Mouse (Mus musculus) embryonic fibroblast, embryonic 13.5 days (primary cell): ENCODE data around the gene Kazn. TPM values are rescaled to one million over a fixed set of nuclear protein-coding genes. Genes with fewer than 3 reads are reported as not detected.

Experiments used
- H3K27ac ChIP-seq: 2 replicates; pipeline ENCODE4 v1.5.1; 2012; ENCODE audit warnings: low read length, control low read depth, inconsistent platforms; ENCODE audit not compliant: insufficient read depth
- H3K4me1 ChIP-seq: 2 replicates; pipeline ENCODE4 v1.6.1; 2011; ENCODE audit warnings: low read length; ENCODE audit not compliant: control insufficient read depth, insufficient read depth
- H3K4me3 ChIP-seq: 2 replicates; pipeline ENCODE4 v1.5.1; 2011; ENCODE audit warnings: mild to moderate bottlenecking, control low read depth, low read length; ENCODE audit not compliant: insufficient read depth
- CTCF ChIP-seq: IDR thresholded peaks from 2 replicates; pipeline ENCODE4 v1.5.1; 2011; ENCODE audit warnings: mild to moderate bottlenecking, control low read depth, low read length, moderate library complexity, borderline replicate concordance; ENCODE audit not compliant: insufficient read depth
- POLR2A ChIP-seq: IDR thresholded peaks from 2 replicates; pipeline ENCODE4 v1.6.1; 2011; ENCODE audit warnings: low read depth, mild to moderate bottlenecking, control low read depth, low read length, moderate library complexity
- polyA plus RNA-seq: library from polyadenylated mRNA; stranded (reverse); fragments of >200 nt; gene quantifications from 2 replicates; pipeline ENCODE4 v1.2.4, GENCODE M21; 2011; ENCODE audit warnings: low read depth; ENCODE audit not compliant: missing spikeins, insufficient read length

Kazn gene
- polyA plus RNA-seq, 1 experiment, result 14.4 TPM

DNA sequence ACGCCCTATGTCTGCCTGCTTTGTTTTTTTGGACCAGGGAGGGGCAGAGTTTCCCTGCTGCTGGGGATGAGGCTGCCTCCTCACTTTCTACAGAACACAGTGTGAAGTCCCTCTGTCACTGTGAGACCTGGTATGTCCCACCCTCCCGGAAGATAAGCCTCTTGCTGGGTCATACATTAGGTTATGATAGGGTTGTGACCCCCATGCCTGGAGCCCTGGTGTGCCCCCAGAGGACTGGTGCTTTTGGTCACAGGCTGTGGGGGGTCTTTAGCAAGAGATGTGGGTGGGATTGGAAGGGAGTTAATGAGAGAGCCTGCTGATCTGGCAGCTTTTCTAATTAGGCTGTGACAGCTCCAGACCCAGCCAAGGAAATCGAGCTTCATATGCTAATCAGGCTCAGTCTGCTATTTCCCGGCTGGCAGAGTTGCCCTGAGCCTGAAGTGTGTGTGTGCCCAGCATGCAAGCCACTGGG is 28.2 kb upstream of the Kazn start:
- Histone ChIP-seq H3K4me1 (no peaks in the 10 kb centered on the region), H3K27ac (no peak overlapping the region), H3K4me3 (no peak overlapping the region)
- TF ChIP-seq POLR2A, result no peak
- TF ChIP-seq CTCF, result no peak

- Histone ChIP-seq H3K27ac (no peak overlapping the region), H3K4me3 (no peak overlapping the region), H3K4me1 (no peaks in the 10 kb centered on the region)
- no peak for TF ChIP-seq POLR2A
- no peak for TF ChIP-seq CTCF
Measured at GRCm38 (mm10) chr4:142264335-142264734, 25.1 kb upstream of the Kazn start.

GRCm38 (mm10) chr4:142261725-142262124 is 22.5 kb upstream of the Kazn start:
- TF ChIP-seq CTCF, result no peak
- Histone ChIP-seq H3K27ac (no peak overlapping the region), H3K4me3 (no peak overlapping the region), H3K4me1 (no peaks in the 10 kb centered on the region)

DNA sequence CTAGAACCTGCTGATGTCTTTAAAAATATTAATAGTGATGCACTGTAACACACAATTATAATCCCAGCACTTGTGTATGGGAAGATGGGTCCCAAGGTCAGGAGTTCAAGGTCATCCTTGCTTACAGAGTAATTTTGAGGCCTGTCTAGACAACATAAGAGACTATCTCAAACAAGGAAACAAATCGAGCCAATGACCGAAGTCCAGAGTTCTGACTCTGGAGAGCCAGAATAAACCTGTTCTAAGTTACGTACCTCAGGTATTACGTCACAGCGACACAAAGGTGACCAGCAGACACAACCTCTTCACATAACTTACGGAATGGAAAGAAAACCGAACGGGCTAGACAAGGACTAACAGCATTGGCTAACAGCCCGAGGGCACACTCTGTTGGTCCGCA is 19.5 kb upstream of the Kazn start:
- TF ChIP-seq CTCF (no peak), POLR2A (no peak)
- H3K27ac ChIP-seq, result no peak overlapping the region
- no peak overlapping the region for H3K4me3 ChIP-seq

GRCm38 (mm10) chr4:142254088-142254487 is 14.9 kb upstream of the Kazn start:
- H3K4me1 ChIP-seq, result no peaks in the 10 kb centered on the region; the same call in 1 of the 2 replicates
- TF ChIP-seq CTCF (peak; percentile 57; the same call in 1 of the 2 replicates), POLR2A (no peak)
- no peak overlapping the region for H3K4me3 ChIP-seq
- no peak overlapping the region for H3K27ac ChIP-seq

More for the DNA sequence above, 19.5 kb upstream of the Kazn start:
- H3K4me1 ChIP-seq, result no peaks in the 10 kb centered on the region

DNA sequence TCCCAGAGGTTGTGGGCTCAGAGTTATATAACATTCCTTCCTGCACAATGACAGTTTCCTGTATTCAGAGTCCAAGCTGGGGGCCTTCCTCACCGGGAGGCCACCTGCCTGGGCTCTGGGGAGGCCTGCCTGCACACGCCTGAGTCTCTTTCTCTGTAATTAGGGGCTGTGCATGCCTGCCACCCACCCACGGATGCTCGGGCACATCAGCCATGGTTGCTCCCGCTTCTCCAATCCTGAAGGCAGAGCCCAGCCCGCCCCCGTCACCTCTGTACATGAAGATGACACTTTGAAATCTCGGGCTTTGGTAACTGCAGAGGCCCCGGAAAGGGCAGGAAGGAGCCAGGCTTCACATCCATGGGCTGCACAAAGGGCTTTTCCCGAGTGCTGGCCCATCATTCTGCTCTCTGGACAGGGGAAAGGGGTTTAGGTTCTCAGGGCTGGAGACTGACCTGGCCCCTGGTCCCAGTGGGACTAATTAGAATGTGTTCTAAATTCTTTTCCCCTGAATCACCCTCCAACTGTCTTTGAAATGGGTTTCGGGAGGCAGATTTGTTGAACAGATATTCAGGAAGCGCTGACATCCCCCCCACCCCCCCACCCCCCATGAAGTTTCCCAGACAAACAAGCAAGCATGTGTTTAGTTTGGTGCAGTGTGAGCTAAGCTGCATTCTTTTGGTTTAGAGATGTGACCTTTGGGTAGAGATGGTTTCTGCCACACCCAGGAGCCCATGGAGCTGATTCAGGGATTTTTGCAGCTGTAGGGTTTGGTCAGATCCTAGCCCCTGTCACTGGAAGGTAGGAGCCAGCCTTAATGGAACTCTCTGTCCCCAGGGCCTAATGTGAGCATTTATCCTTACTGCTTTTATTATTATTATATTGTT is 12.5 kb upstream of the Kazn start:
- H3K4me3 ChIP-seq, result no peak overlapping the region

GRCm38 (mm10) chr4:142250054-142250453 is 10.9 kb upstream of the Kazn start:
- no peak overlapping the region for H3K4me3 ChIP-seq

More for the DNA sequence above, 12.5 kb upstream of the Kazn start:
- Histone ChIP-seq H3K27ac (no peak overlapping the region), H3K4me1 (no peaks in the 10 kb centered on the region; the same call in 1 of the 2 replicates)
- TF ChIP-seq CTCF, result no peak
- TF ChIP-seq POLR2A, result no peak

GRCm38 (mm10) chr4:142249401-142249800 is 10.2 kb upstream of the Kazn start:
- H3K27ac ChIP-seq, result no peak overlapping the region
- H3K4me1 ChIP-seq, result no peaks in the 10 kb centered on the region; the same call in 1 of the 2 replicates
- no peak overlapping the region for H3K4me3 ChIP-seq
- no peak for TF ChIP-seq POLR2A
- TF ChIP-seq CTCF, result no peak; the same call in 1 of the 2 replicates

More at GRCm38 (mm10) chr4:142250054-142250453, 10.9 kb upstream of the Kazn start:
- no peak overlapping the region for H3K27ac ChIP-seq
- no peak for TF ChIP-seq POLR2A
- no peak for TF ChIP-seq CTCF
- no peaks in the 10 kb centered on the region; the same call in 1 of the 2 replicates for H3K4me1 ChIP-seq

- Histone ChIP-seq H3K4me3 (no peak overlapping the region), H3K4me1 (no peaks in the 10 kb centered on the region; the same call in 1 of the 2 replicates), H3K27ac (no peak overlapping the region)
- TF ChIP-seq CTCF (peak; percentile 89), POLR2A (no peak)
Measured at GRCm38 (mm10) chr4:142248426-142248825, 9.2 kb upstream of the Kazn start.

DNA sequence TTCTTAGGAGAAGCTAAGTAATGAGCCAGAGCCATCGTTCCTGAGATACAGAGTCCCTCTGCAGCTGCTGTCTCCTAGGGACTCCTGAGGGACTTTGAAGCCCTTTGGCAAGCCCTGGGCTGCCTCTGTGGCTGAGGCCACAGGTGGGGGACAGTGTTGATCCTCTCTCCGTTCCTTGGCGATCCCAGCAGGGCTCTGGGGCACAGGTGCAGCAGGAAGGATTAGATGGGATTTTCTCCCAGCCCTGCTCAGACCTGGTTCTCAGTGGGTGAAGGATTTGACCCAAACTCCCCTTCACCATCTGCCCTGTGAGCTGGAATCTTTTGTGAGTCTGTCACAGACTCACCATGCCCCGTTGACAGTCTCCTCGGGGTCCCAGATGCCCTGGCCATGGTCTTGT is 7.5 kb upstream of the Kazn start:
- TF ChIP-seq CTCF (no peak), POLR2A (no peak)
- Histone ChIP-seq H3K4me1 (no peaks in the 10 kb centered on the region; the same call in 1 of the 2 replicates), H3K27ac (no peak overlapping the region), H3K4me3 (no peak overlapping the region)

DNA sequence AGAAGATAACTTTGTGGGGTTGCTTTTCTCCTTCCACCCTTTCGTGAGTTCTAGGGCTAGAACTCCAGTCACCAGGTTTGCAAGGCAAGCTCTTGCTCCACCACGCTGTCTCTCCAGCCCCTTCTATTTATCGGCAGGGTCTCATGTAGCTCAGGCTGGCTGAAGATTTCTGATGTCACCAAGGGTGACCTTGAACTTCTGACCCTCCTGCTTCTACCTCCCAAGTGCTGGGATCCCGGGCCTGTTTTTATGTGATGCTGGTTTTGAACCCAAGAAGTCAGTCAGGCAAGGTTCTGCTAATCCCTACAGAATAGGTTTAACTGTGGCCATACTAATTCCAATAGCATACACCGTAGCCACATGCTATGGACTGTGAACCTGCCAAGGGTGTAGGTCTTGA is 5.4 kb upstream of the Kazn start:
- no peak overlapping the region for H3K27ac ChIP-seq
- H3K4me3 ChIP-seq, result no peak overlapping the region
- TF ChIP-seq POLR2A (no peak), CTCF (no peak)
- no peaks in the 10 kb centered on the region for H3K4me1 ChIP-seq
